ENCODE assay signal across 11 mouse cellular contexts in the genomic region with DNA sequence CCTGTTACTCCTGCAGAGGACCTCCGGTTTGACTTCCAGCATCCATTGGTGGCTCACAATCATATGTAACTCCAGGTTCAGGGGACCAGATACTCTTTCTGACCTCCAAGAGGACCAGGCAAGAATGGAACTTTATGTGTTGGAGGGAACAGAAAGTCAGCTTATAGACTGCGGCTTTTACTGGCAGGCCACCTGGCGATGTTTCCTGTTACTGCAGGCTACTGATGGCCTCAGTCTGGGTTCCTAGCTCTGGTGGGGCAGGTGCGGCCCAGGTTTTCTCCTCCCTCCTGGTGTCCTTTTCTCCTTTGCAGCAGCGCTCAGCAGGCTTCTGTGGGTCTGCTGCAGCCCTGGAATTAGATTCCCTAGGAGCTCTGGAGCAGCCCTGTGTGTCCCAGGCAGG. TPM values are rescaled to one million over a fixed set of nuclear protein-coding genes. Genes with fewer than 3 reads are reported as not detected.
DNase-seq lines count a peak whose midpoint lies in the region; ATAC-seq and TF ChIP-seq lines count a peak whose summit lies in the region.
"Had no signal": no experiment of that assay in that cellular context is flagged by ENCODE, and none has a peak within 500 bp of the region (broad histone marks: within the 10 kb centered on the region; RNA-seq: fewer than 3 reads in every experiment).

No protein-coding gene starts in this region.

- no peak overlapping the region for H3K9ac ChIP-seq in kidney, postnatal 0 days (ENCODE audit: low read depth, low read length)
- H3K9ac ChIP-seq: limb, embryonic 13.5 days had no signal

- H3K4me1 ChIP-seq in kidney, postnatal 0 days (replicated peaks; ENCODE audit: insufficient read depth, low read length) = peaks cover 25% of the 10 kb centered on the region
- peaks cover 16% of the 10 kb centered on the region; the same call in 1 of the 2 replicates for H3K4me1 ChIP-seq in spleen, adult 2 months (ENCODE audit: control insufficient read depth, insufficient read depth, insufficient read length)

- no peaks in the 10 kb centered on the region for H3K27me3 ChIP-seq in kidney, postnatal 0 days (ENCODE audit: insufficient read depth, low read length)
- H3K27me3 ChIP-seq in spleen, adult 2 months (ENCODE audit: control insufficient read depth, insufficient read depth, low read length) = no peaks in the 10 kb centered on the region
- H3K27me3 ChIP-seq: limb, embryonic 13.5 days had no signal

- H3K4me2 ChIP-seq in kidney, postnatal 0 days (ENCODE audit: low read length) = no peak overlapping the region
- H3K4me2 ChIP-seq: limb, embryonic 13.5 days had no signal

- H3K36me3 ChIP-seq in kidney, postnatal 0 days (ENCODE audit: insufficient read depth, low read length) = 0 out of 2 replicates have a peak, but pooled peaks cover 14% of the 10 kb centered on the region
- peaks cover 6% of the 10 kb centered on the region for H3K36me3 ChIP-seq in spleen, adult 2 months (ENCODE audit: control insufficient read depth, insufficient read depth, low read length)

- TF ChIP-seq CTCF in kidney, postnatal 0 days (IDR thresholded peaks at IDR 0.05; ENCODE audit: low read depth) = peak; percentile 43
- TF ChIP-seq CTCF in spleen, adult 2 months (IDR thresholded peaks at IDR 0.05; ENCODE audit: extremely low read depth, insufficient read depth, insufficient read length, insufficient replicate concordance) = peak; percentile 41; the same call in 1 of the 2 replicates

- no peak for ATAC-seq in kidney, postnatal 0 days (replicated peaks; ENCODE audit: low FRiP score, low read depth)
- peak; percentile 55 for ATAC-seq in CD4-positive, CD25-positive, alpha-beta regulatory T cell, adult 4 months
- peak; percentile 36 for ATAC-seq in activated CD4-positive, CD25-positive, alpha-beta regulatory T cell, adult 4 months
- ATAC-seq: midbrain, embryonic 16.5 days had no signal

- DNase-seq in kidney, postnatal 0 days (ENCODE audit: low spot score) = no peak
- no peak for DNase-seq in kidney, postnatal 14 days
- DNase-seq in spleen, adult 2 months (ENCODE audit: low read depth in 1 of 2, low spot score in 2 of 2) = peak in 1 of 2 experiments; percentile 65
- no peak for DNase-seq in layer of hippocampus, adult 9-10 months (ENCODE audit: low spot score)
- no peak for DNase-seq in frontal cortex, postnatal 14 days (ENCODE audit: low spot score in 2 of 2)
- DNase-seq in right cerebral cortex, postnatal 10 days (ENCODE audit: low spot score in 2 of 2) = no peak
- DNase-seq: kidney, postnatal 10 days had no signal

- no peak overlapping the region for H3K4me3 ChIP-seq in kidney, postnatal 0 days (replicated peaks; ENCODE audit: low read depth, low read length)
- H3K4me3 ChIP-seq in spleen, adult 2 months (ENCODE audit: extremely low read depth, insufficient read depth, insufficient read length) = no peak overlapping the region
- H3K4me3 ChIP-seq: limb, embryonic 13.5 days had no signal

- no peak for TF ChIP-seq POLR2A in spleen, adult 2 months (IDR thresholded peaks at IDR 0.05; ENCODE audit: low read depth, low read length)

- H3K9me3 ChIP-seq in kidney, postnatal 0 days (replicated peaks; ENCODE audit: low read length) = no peaks in the 10 kb centered on the region
- H3K9me3 ChIP-seq: limb, embryonic 13.5 days had no signal

- 66% methylated on average over 5 of the region's 5 CpGs for WGBS in kidney, postnatal 0 days
- 27% methylated on average over 5 of the region's 5 CpGs for WGBS in spleen, adult 2 months

- no peak overlapping the region for H3K27ac ChIP-seq in kidney, postnatal 0 days
- H3K27ac ChIP-seq in spleen, adult 2 months (ENCODE audit: insufficient read depth, low read length) = no peak overlapping the region
- H3K27ac ChIP-seq: limb, embryonic 13.5 days had no signal

RNA-seq across cellular contexts. Expression of gene Dnmt3a, which starts 46.7 kb away (rescaled TPM):
- polyA plus RNA-seq in kidney, postnatal 0 days (2015; fragmentation: Nextera tagmentation; extraction: Ambion mirVana) = 96.5 and 112 TPM in 2 replicates
- 10 to 100 TPM; 27.3 to 27.4 TPM for polyA plus RNA-seq in CD4-positive, CD25-positive, alpha-beta regulatory T cell, adult 4 months (2017; shearing (Covaris generic))
- polyA plus RNA-seq in activated CD4-positive, CD25-positive, alpha-beta regulatory T cell, adult 4 months (2017; shearing (Covaris generic)) = 10 to 100 TPM; 17.9 to 22.9 TPM
- 19.3 and 22.4 TPM in 2 replicates for polyA plus RNA-seq in spleen, adult 2 months (2012; rRNA removed)
